Mouse (Mus musculus): Measurements from ENCODE around the gene Cluap1.

- TF ChIP-seq CTCF (IDR thresholded peaks at IDR 0.05; ENCODE audit: low read depth, low read length) (no peak), POLR2A (IDR thresholded peaks at IDR 0.05; ENCODE audit: extremely low read depth, insufficient read depth, low read length) (no peak)
Observed at GRCm38 (mm10) chr16:3976712-3977111, 68.1 kb downstream of the Cluap1 start.
